Mouse (Mus musculus) embryonic stem cell, embryonic (primary cell): ENCODE measurements around the gene Tmub1.

Source experiments
- CTCF ChIA-PET, 4 experiments: fragments of 300-600 bp in 2 of 4; fragments of 350-600 bp in 2 of 4; sonication (Branson Sonifier 250); formaldehyde crosslinking; loops; one replicate each; lab custom pipeline; 2022; ENCODE audit warnings: inconsistent platforms in 2 of 4; lab: Charles Lee
- POLR2A ChIA-PET, 4 experiments: fragments of 300-600 bp in 2 of 4; fragments of 350-600 bp in 2 of 4; sonication (Branson Sonifier 250); formaldehyde crosslinking; loops; one replicate each; lab custom pipeline; 2022; ENCODE audit warnings: antibody characterized with exemption in 4 of 4, inconsistent platforms in 1 of 4; lab: Charles Lee

Gene Tmub1

GRCm38 (mm10) chr5:24474025-24474722 is 26.5 kb upstream of the Tmub1 start:
- ChIA-PET POLR2A (interaction anchor here (0.6 to 2.4 kb wide), 28 partner anchors 9 to 1194 kb away, joined by 3 to 10 read pairs (median 4); partner anchors contain the start of genes Cdk5 (in 2 of the 4), Fastk (in 2 of the 4), Slc4a2 (in 2 of the 4) and Tmub1 (in 2 of the 4)), CTCF (interaction anchor here (0.6 to 4.9 kb wide), 16 partner anchors 8 to 754 kb away, joined by 3 to 41 read pairs (median 6); partner anchors contain the start of gene Fastk (in 1 of the 4))

DNA sequence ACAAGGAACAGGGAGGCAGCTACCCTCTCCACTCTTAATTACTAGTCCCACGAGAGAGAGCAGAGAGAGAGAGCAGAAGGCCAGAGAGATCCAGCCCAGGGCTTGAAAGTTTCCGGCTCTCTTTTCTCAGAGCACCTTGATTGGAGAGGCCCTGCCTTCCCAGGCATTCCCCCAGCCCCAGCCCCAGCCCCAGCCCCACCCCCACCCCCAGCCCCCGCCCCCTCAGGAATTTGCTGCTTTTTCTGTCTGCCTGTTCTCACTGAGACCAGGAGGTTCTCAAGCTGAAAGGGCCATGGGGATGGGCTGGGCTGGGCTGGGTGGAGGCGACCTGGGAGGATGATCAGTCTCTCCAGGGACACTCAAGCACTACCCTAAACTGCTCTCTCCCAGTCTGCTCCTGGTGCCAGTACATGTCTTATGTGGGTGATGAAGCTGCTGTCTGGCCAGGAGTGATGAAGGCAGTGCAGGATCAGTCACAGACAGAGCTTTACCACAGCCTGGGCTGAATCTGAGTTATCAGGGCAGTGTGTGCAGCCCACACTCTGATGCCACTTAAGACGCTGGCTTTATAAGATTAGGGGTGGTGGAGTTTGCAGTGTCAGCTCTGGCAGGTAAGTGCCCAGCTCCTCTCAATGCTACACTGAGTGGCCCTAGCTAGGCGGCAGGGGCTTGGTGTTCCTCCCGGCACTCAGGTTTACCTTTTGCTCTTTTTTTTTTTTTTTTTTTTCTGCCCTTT is 25.4 kb upstream of the Tmub1 start:
- ChIA-PET CTCF (interaction anchor here (0.6 to 4.9 kb wide), 34 partner anchors 8 to 537 kb away, joined by 3 to 41 read pairs (median 4); partner anchors contain the start of gene Abcb8 (in 1 of the 4)), POLR2A (interaction anchor here (0.6 to 2.4 kb wide), 33 partner anchors 9 to 279 kb away, joined by 3 to 13 read pairs (median 4); partner anchors contain the start of genes Fastk (in 2 of the 4), Tmub1 (in 2 of the 4), Abcb8 (in 1 of the 4) and Asic3 (in 1 of the 4))

GRCm38 (mm10) chr5:24470600-24470999 is 22.9 kb upstream of the Tmub1 start:
- ChIA-PET POLR2A (interaction anchor here in 2 of 4 experiments (0.7 to 1.1 kb wide), 7 partner anchors 13 to 383 kb away, joined by 3 to 4 read pairs (median 3); partner anchors contain the start of gene Fastk (in 1 of the 2)), CTCF (interaction anchor here (0.5 to 1.7 kb wide), 53 partner anchors 9 to 1009 kb away, joined by 3 to 14 read pairs (median 4); partner anchors contain the start of genes Abcb8 (in 3 of the 4), Agap3 (in 1 of the 4), Cdk5 (in 1 of the 4) and Fastk (in 1 of the 4))

- ChIA-PET CTCF (interaction anchor here in 3 of 4 experiments (0.9 to 1.3 kb wide), 4 partner anchors 8 to 50 kb away, joined by 3 read pairs; no protein-coding TSS in a partner anchor), POLR2A (interaction anchor here in 3 of 4 experiments (0.6 to 1.7 kb wide), 6 partner anchors 9 to 51 kb away, joined by 3 to 6 read pairs (median 4); partner anchors contain the start of gene Fastk (in 1 of the 3))
Observed at GRCm38 (mm10) chr5:24466762-24467161, 19.1 kb upstream of the Tmub1 start.

DNA sequence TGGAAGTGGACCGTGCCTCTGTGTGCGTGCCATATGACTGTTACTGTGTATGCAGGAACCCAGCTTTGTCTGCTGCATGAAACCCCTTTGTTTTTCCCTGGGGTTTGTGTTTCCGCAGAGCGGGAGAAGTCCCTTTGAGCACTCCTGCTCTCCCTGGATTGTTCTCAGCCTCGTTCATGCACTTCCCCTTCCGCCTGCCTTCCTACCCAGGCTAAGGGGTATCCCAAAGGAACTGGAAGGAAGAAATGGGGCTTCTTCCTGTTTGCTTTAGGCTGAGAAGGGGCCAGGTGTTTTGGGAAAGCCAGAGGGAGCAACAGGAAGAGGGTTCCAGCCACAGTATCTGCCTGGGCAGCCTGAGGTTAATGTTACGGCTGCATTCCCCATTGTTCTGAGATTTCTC is 8.0 kb upstream of the Tmub1 start:
- CTCF ChIA-PET, result interaction anchor here in 1 of 4 experiments (0.6 kb wide), 1 partner anchor 180 kb away, joined by 3 read pairs; no protein-coding TSS in a partner anchor
- POLR2A ChIA-PET, result interaction anchor here in 3 of 4 experiments (0.6 to 2.5 kb wide), 7 partner anchors 10 to 1073 kb away, joined by 3 to 9 read pairs (median 6); partner anchors contain the start of gene Fastk (in 2 of the 3)

DNA sequence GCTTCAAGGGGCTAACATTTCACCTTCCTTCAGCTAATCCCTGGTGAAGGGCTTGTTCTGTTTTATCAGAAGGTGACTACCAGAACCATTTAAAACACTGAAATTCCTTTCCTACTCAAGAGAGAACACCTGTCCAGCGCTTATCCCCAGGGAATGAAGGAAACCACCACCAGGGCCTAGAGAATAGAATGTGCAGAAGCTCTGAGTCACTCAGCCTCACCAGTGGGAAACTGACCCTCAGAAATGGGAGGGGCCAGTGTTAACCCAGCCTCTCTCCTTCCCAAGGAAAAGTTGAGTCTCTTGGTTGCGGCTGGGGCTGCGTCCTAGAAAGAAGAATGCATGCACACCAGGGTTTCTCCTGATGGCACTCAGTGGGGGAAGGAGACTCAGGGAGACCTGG is 7.4 kb upstream of the Tmub1 start:
- CTCF ChIA-PET, result interaction anchor here in 1 of 4 experiments (0.6 kb wide), 1 partner anchor 179 kb away, joined by 3 read pairs; no protein-coding TSS in a partner anchor
- POLR2A ChIA-PET, result interaction anchor here in 3 of 4 experiments (0.6 to 2.5 kb wide), 11 partner anchors 10 to 1318 kb away, joined by 3 to 9 read pairs (median 4); partner anchors contain the start of genes Fastk (in 2 of the 3) and Abcf2 (in 1 of the 3)

DNA sequence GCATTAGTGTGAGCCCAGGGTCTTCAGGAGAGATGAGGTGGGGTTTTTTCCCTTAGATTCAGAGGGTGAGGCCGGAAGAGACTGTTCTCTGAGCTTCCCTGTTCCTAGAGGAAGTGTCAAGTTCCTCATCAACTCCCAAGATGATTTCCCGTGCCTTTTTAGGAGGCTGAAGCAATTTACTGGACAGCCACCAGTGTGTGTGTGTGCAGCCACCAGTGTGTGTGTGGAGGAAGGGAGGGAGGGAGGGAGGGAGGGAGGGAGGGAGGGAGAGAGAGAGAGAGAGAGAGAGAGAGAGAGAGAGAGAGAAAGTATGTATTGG is 6.3 kb upstream of the Tmub1 start:
- ChIA-PET POLR2A (interaction anchor here in 2 of 4 experiments (1.2 to 2.5 kb wide), 3 partner anchors 8 to 15 kb away, joined by 3 to 9 read pairs (median 3); partner anchors contain the start of gene Fastk (in 2 of the 2)), CTCF (interaction anchor here in 1 of 4 experiments (1.3 to 3.2 kb wide), 2 partner anchors 17 to 59 kb away, joined by 4 to 22 read pairs; partner anchors contain the start of gene Abcb8)

DNA sequence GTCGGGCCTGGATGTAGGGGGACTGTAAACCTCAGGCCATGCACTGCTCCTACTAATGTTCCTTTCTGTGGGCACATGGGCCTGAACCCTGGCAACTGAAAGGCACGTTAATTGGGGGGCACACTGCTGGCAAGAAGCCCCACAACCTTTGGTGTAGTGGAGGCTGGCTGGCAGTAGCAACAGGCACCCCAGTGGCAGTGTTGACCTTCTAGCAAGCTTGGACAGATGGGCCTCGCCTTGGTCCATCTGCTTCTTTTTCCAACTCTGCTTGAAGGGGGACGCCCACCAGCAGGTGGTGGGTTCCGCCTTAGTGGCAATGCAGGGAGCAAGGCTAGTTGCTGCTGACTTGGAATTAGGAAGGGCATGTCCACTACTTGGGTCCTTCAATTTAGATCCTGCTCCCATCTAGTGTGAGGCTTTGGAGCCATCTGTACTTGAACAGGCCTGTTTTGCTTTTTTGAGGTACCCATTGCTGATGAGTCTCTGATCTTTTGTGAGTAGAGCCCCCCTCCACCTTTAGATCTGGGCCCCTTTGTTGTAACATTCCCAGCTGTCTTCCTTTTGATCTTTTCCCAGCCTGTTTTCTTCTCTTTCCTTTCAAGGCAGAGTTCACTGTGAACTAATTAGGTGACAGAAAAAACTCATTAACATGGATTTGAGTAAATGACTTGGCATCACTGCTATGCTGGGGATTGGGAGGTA is 5.8 kb upstream of the Tmub1 start:
- POLR2A ChIA-PET, result interaction anchor here in 3 of 4 experiments (1.0 to 2.5 kb wide), 10 partner anchors 8 to 46 kb away, joined by 3 to 9 read pairs (median 3); partner anchors contain the start of gene Fastk (in 3 of the 3)
- CTCF ChIA-PET, result interaction anchor here in 2 of 4 experiments (0.6 to 3.2 kb wide), 6 partner anchors 17 to 297 kb away, joined by 3 to 22 read pairs (median 4); partner anchors contain the start of gene Abcb8 (in 1 of the 2)

GRCm38 (mm10) chr5:24452691-24453233 is 5.1 kb upstream of the Tmub1 start:
- CTCF ChIA-PET, result interaction anchor here in 3 of 4 experiments (0.6 to 3.2 kb wide), 7 partner anchors 18 to 298 kb away, joined by 3 to 22 read pairs (median 4); partner anchors contain the start of gene Abcb8 (in 1 of the 3)
- POLR2A ChIA-PET, result interaction anchor here in 3 of 4 experiments (0.8 to 2.3 kb wide), 10 partner anchors 8 to 47 kb away, joined by 3 to 11 read pairs (median 3); partner anchors contain the start of genes Cdk5 (in 1 of the 3), Fastk (in 1 of the 3) and Slc4a2 (in 1 of the 3)

- ChIA-PET POLR2A (interaction anchor here in 3 of 4 experiments (0.6 to 2.3 kb wide), 31 partner anchors 8 to 1077 kb away, joined by 3 to 11 read pairs (median 3); partner anchors contain the start of genes Abcf2 (in 1 of the 3), Cdk5 (in 1 of the 3), Fastk (in 1 of the 3) and Slc4a2 (in 1 of the 3)), CTCF (interaction anchor here (0.6 to 3.2 kb wide), 10 partner anchors 18 to 95 kb away, joined by 3 to 22 read pairs (median 5); partner anchors contain the start of gene Abcb8 (in 1 of the 4))
Observed at GRCm38 (mm10) chr5:24452030-24452690, 4.5 kb upstream of the Tmub1 start, which contains the start of gene Agap3. TSS of gene Agap3 (plus strand) at chr5:24452177.

DNA sequence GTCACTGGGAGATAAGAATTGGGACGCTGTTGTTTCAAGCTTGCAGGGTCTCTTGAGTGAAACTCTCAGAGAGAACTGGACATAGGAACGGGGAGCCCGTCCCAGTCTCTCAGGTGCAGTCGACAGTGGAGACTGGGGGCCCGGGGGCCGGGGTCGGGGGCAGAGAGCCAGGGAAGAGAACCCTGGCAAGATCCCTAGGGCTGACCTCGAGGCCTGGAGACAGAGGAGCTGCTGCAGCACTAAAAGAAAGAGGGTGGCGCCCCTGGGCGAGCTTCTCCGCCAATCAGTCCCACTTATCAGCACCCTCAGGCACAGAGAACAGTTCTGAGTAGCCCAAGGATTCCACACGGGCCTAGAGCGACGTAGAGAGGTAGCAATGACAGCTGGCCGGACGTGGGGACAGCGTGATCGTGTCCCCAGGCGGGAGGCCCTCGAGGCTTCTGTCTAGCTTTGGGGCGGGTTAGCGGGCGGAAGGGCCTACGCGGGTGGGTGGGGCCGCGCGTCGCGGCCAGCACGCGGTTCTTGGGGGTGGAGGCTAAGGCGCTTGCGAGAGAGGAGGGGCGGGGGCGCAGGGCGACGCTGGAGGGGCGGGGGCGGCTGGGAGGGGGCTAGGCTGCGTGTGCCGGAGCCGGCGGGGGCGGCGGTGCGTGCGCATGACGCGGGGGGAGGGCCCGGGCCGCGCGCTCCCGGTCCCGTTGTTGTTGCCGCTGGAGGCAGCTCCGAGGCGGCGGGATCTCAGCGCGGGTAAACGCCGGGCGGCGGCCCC is 3.8 kb upstream of the Tmub1 start:
- POLR2A ChIA-PET, result interaction anchor here in 3 of 4 experiments (0.6 to 2.3 kb wide), 35 partner anchors 8 to 1078 kb away, joined by 3 to 11 read pairs (median 3); partner anchors contain the start of genes Abcf2 (in 1 of the 3), Cdk5 (in 1 of the 3), Slc4a2 (in 1 of the 3) and Tomm7 (in 1 of the 3)
- CTCF ChIA-PET, result interaction anchor here (0.6 to 3.2 kb wide), 17 partner anchors 19 to 287 kb away, joined by 3 to 22 read pairs (median 4); partner anchors contain the start of genes Abcb8 (in 1 of the 4) and Nupl2 (in 1 of the 4)

DNA sequence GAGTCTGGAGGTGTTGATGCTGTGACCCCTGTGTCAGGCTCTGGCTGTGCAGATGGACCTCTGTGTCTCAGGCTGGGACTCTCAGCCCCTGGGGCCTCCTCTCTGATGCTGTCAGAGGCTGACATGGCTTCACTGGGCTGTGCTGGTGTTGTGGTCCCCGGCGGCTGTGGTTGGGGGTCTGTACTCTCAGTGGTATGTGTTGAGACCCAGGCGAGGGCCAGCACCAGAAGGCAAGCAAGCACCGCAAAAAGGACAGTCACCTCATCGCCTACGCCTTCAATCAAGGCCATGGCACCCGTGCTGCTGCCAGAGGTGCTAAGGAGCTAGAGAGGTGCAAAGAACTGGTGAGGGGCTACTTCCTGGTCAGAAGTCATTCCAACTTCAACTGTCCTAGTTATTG is 1.0 kb downstream of the Tmub1 start:
- ChIA-PET POLR2A (interaction anchor here (0.6 to 2.4 kb wide), 30 partner anchors 8 to 1222 kb away, joined by 3 to 18 read pairs (median 4); partner anchors contain the start of genes Abcb8 (in 2 of the 4), Abcf2 (in 2 of the 4), Cdk5 (in 2 of the 4) and Slc4a2 (in 2 of the 4)), CTCF (interaction anchor here (0.5 to 2.3 kb wide), 8 partner anchors 24 to 85 kb away, joined by 4 to 11 read pairs (median 5); partner anchors contain the start of gene Abcb8 (in 1 of the 4))

DNA sequence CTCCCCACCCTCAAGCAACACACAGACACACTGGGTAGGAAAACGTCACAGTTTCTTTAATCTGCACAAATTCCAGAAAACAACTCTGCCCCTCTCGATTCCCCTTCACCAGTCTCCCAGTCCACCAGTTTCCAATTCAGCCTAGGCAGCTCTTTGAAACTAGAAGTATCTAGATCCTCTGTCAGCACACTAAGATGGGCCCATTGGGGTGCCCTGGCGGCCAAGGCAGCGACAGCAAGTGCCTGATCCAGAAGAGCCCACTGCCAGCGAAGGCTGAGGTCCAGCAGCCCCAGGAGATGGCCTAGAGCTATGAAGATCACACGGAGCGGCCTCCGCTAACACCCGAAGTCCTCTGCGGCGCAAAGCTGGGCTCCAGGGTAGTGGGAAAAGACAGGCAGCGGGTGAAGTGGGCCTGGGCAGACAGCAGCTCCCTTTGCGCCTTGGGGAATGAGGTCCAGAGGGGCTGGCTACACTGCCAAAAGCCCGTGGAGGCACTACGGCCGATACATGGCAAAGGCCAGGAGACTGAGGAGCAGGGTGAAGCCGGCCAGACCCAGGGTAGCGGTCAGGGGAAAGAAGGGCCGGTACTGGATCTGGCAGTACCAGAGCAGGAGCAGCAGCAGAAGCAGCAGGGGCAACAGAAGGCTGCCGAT is 2.1 kb downstream of the Tmub1 start:
- POLR2A ChIA-PET, result interaction anchor here in 3 of 4 experiments (0.7 to 4.4 kb wide), 45 partner anchors 8 to 397 kb away, joined by 3 to 45 read pairs (median 5); partner anchors contain the start of genes Abcb8 (in 2 of the 3), Abcf2 (in 2 of the 3), Cdk5 (in 2 of the 3) and Nub1 (in 1 of the 3)
- CTCF ChIA-PET, result interaction anchor here (0.5 to 2.4 kb wide), 22 partner anchors 9 to 305 kb away, joined by 3 to 11 read pairs (median 5); partner anchors contain the start of gene Abcb8 (in 2 of the 4)
